Mouse (Mus musculus): ENCODE measurements around the gene Shisal2b. TPM values are rescaled to one million over a fixed set of nuclear protein-coding genes. Genes with fewer than 3 reads are reported as not detected.
"Not testable (repeated sequence)": the region's sequence is repeated elsewhere in the genome, so short reads cannot be mapped to it uniquely, and the experiment has no call there.

The Shisal2b gene
- total RNA-seq (2015; ENCODE audit: low replicate concordance), result not detected in 2 replicates
- total RNA-seq (2017; ENCODE audit: low replicate concordance), result not detected in 2 replicates

DNA sequence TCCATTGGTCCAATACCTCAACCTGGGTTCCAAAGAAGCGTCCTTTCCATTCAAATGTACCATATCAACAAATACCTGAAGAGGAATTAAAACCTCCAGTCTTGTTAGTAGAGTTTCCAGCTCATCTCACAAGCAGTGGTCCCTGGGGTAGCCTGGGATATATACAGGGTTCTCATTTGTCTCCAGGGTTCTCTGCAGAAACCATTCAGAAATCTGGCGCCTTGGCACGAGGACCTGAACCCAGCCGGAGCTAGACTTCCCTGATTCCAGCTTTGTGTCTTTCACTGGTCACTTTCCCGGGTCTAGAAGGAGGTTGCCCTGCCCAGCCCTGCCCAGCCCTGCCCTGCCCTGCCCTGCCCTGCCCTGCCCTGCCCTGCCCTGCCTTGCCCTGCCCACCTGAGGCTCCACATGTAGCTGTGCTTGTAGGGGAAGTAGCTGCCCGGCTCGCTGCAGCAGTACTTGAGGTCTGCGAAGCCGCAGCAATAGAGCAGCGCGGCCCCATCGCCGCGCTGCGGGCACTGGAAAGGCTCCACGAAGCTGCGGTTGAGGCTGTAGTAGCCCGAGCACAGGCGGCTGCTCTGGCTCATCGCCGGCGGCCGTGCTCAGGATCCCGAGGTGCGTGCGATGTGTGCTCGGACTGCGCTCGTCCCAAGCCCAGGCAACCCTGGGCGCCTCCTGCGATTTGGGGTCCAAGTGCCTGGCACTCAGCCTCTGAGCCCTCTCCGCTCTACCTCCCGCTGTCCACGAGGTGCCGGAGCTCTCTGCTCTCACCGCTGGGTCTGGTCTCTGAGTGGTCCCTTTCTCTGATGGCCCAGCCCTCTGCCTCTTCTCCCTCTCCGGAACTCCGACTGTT, at the start of gene Shisal2b:
Gene Shisal2b (minus strand): TSS at position 767 of the 853 bp plus-strand sequence.
- ATAC-seq (replicated peaks; ENCODE audit: low FRiP score, poor library complexity, severe bottlenecking), result no peak

DNA sequence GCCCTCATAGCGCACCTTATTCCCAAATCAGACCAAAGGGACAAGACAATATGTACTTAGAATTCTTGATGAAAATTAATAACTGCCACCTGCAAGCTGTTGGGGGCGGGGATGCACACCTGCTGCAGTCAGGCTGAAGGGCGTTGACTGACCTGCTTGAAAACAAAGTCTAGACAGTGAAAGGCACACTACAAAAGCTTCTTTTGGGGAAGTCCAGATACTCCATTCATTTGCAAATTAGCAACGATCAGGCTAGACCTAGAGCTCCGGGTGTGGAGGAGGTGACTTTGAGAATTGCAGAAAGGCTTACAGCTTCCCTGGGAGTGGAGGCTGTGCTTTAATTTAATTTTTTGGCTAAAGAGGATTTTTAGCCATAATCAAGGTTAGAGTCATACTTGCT, 47.9 kb upstream of the Shisal2b start:
- not testable (repeated sequence) for ATAC-seq (replicated peaks; ENCODE audit: low FRiP score, poor library complexity, severe bottlenecking)

DNA sequence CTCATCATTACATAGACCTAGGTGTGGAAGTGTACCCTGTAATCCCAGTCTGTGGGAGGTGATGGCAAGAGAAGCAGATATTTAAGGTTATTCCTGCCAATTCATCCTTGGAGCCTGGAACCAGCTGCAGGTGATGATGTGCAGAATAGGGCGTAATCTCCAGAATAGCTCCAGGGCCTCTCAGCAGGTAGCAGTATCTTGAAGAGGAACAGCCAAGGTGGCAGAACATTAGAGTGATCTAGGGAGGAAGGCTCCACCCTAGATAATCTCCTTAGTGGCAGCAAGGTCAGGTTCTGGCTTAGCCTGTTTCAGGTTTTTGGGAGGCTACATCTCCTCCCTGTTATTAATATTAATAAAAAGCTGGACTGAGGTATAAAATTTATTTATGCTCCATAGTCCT, 47.3 kb upstream of the Shisal2b start:
- not testable (repeated sequence) for ATAC-seq (replicated peaks; ENCODE audit: low FRiP score, poor library complexity, severe bottlenecking)

DNA sequence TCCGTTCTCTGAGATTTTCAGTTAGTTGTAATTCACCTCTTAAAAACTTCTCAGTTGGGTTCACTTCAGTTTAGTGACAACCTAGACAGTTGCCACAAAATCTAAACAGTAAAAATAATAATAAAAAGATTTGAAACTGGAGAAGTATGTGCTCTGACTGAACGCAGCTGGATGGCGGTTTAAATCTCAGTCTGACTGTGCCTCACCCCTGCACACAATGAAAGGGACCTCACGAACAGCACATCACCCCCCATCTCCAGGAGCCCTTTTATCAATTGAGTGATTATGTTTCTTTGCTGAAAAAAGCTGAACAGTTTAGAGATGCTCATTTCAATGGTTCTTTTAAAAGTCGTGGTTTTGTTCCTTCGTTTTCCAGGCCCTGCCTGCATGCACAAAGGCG, 45.0 kb upstream of the Shisal2b start:
- no peak for ATAC-seq (replicated peaks; ENCODE audit: low FRiP score, poor library complexity, severe bottlenecking)

DNA sequence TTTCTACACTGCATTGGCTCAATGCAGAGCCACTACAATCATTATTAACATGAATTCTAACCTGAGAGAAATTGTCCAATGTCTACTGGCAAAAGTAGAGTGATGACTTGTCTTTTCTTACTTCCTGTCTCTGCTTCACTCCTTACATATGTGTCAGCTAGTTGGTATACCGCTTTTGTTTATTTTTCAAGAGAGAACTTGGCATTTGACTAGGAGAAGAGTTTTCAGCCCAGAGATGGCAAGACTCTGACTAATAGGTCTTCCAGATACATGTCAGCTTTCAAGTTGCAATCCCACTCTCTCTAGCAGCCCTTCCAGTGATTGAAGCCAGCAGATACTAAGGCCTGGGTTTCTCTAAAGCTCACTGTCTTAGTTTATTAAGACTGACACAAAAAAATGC, 31.1 kb upstream of the Shisal2b start:
- no peak for ATAC-seq (replicated peaks; ENCODE audit: low FRiP score, poor library complexity, severe bottlenecking)

DNA sequence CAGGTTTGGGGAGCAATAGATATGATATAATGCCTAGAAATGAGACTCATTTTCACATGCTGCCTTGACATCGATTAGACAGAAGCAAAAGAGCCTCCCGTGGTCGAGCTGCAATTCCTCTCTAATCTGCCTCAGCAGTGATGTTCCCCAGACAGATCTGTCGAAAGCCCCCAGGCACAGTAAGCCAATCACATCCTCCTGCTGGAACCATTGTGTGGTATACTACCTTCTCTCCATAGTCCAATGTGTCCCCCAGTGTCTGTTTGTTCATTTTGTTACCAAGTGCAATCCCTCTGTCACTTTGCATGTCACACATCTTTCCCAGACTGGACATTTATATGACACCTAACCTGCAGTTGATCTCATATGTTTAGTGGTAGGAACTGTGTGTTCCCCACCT, 28.6 kb upstream of the Shisal2b start:
- ATAC-seq (replicated peaks; ENCODE audit: low FRiP score, poor library complexity, severe bottlenecking), result no peak

DNA sequence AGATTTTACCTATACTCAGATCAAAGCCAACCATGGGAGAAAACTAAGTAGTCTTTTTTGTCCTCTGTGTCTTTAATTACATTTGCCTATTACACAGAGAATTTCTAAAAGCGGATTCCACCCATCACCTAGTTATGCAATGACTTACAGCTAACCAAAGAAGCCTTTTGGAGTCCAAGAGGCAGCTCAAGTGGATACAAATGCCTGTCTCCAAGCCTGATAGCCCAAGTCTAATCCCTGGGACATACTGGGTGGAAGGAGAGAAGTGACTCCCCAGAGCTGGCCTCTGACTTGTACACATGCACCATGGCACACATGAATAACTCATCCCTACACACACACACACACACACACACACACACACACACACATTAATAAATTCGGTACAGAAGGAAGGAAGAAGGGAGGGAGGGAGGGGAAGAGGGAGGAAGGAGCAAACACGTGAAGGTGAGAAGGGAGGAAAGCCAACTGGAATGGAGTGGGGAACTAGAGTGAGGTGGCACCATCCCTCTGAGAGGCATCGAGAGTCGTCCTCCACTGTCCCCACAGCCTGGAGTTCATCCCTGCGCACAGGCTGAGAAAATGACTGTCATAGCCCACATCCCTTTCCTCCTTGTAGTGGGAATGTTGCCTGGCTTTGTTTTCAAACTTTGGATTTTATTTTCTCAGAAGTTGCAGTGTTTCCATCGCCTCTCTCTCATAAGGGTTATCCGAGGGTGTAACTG, 22.8 kb upstream of the Shisal2b start:
- ATAC-seq (replicated peaks; ENCODE audit: low FRiP score, poor library complexity, severe bottlenecking), result no peak

DNA sequence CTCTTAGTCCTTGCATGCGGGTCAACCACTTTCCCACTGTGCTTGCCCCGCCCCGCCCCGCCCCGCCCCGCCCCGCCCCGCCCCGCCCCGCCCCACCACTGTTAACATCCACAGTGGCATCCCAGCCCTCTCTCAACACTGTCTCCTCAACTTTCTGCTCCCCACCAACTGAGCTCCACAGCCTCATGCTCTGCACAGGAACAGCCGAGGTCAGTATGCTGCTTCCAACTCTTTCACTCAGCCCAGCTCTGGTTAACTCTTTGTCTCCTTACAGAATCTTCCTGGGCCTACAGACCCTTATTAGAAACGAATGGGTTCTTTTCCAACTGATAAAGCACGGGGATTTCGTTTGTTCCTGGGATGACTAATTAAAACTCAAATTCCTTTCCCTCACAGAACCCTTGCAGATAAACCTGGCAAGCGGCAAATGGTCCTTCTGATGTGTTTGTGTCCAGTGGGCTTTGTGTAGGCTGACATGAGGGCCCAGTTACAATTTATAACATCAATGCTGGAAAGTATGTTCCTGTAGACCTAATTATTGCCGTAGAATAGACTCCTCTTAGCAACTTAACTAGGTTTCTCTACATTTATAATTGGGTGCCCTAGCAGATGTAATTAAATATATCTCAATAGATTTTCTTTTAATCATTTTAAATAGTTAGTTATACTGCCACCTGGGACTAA, 20.0 kb upstream of the Shisal2b start:
- no peak for ATAC-seq (replicated peaks; ENCODE audit: low FRiP score, poor library complexity, severe bottlenecking)

DNA sequence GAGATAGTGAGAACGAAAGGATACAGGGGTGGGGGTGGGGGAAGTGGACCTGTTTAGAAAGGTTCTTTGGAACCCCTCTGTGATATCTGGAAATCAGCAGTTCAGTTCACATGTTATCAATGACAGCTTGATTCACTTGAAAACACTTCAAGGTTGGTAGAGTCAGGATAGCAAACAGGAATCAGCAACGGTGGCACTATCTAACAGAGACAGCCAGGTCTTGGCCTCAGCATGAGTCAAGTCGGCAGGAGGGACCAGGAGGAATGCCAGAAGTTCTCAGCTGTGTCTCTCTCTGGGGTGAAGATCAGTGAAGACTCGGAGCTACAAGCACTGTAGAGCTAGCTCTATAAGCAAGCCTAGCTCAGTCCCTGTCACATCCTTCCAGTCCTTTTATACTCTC, 14.8 kb upstream of the Shisal2b start:
- ATAC-seq (replicated peaks; ENCODE audit: low FRiP score, poor library complexity, severe bottlenecking), result no peak

DNA sequence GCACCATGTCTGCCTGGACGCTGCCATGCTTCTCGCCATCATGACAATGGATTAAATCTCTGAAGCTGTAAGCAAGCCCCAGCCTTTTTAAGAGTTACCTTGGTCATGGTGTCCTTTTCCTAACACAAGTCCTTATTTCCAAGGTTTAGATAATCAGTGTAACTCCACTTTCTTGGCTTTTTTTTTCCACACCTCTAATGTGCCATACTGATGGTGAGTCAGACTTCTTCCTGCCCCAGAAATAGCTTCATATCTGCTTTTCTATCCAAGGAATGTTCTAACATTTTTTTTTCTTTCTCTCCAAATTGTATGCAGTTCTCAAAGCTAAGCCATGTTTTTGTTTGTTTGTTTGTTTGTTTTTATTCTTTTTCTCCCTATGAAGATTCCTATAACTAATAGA, 6.2 kb upstream of the Shisal2b start:
- ATAC-seq (replicated peaks; ENCODE audit: low FRiP score, poor library complexity, severe bottlenecking), result no peak

DNA sequence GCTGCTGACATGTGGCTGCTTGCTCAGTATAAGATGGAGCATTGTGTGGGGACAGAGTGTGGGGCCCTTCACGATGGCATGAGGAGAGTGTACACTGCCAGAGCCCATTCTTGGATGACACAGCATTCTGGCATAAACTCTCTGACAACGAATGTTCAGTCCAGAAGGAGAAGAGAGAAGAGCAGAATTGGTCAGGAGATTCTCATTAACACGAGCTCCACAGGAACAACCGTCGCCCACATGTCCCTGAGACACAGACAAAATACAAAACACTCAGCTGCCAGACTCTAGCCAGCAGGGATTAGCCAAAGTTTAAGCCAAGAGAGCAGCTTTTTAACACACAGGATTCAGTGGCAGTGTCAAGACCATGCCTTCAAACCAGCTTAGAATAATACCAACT, 3.0 kb upstream of the Shisal2b start:
- ATAC-seq (replicated peaks; ENCODE audit: low FRiP score, poor library complexity, severe bottlenecking), result no peak

DNA sequence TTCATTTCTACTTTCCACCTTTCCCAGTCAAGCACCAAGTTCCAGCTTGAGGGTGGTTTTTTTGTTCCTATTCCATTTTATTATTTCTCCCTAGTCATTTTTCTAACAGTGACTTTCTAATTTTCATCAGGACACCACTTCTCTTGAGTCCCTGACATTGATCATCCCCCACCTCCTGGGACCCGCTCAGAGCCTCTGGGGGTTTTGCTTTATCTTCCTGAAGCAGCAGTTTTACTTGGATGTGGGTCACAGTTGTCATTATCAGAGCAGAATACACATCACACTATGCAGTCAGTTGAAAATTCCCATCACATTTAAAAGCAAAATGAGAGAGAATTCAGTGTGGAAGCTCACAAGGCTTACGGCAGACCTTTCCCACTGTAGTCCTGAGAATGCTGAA, 10.0 kb downstream of the Shisal2b start:
- ATAC-seq (replicated peaks; ENCODE audit: low FRiP score, poor library complexity, severe bottlenecking), result no peak

DNA sequence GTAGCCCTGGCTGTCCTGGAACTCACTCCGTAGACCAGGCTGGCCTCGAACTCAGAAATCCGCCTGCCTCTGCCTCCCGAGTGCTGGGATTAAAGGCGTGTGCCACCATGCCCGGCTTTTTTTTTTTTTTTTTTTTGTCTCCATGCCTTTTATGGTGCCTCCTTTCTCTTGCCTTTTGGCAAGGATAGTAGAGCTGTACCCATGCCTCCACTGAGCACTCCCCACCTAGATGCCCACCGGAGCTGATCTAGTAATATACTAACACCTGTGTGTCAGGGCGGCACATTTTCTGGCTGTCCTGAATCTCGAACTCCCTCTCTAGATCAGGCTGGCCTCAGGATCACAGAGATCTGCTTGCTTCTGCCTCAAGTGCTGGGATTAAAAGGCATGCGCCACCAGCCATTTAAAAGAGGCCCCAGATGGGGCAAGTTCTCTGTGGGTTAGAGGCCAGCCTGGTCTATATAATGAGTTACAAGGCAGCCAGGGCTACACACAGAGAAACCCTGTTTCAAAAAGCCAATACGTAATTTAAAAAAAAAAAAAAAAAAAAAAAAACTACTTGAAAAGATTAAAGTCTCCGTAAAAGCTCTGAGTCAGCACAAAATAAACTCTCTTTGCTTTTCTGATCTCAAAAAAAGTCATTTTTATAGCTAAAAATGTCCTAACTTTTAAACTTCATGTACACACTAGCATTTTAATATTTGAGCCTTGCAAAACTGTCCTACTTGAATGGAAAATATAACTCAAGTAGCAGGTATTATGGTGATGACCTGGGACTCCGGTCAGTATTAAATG, 20.2 kb downstream of the Shisal2b start:
- ATAC-seq (replicated peaks; ENCODE audit: low FRiP score, poor library complexity, severe bottlenecking), result no peak

DNA sequence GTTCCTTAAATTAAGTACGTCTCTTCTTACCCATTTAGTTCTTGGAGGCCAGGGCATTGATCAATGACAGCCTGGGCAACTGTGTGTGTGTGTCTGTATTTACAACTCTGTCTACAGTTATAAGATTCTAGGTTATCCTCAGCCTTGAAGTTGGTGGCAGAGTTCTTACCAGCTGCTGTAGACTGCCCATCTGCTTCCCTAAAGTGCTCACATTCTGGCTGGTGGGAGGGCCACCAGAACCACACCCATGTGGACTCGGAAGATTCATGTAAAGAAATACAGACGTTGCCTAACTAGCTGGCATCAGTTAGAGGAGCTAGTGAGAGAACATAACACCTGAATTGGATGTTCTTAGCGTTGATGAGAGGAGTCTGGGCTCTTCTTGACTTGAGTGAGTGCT, 21.8 kb downstream of the Shisal2b start:
- ATAC-seq (replicated peaks; ENCODE audit: low FRiP score, poor library complexity, severe bottlenecking), result no peak

DNA sequence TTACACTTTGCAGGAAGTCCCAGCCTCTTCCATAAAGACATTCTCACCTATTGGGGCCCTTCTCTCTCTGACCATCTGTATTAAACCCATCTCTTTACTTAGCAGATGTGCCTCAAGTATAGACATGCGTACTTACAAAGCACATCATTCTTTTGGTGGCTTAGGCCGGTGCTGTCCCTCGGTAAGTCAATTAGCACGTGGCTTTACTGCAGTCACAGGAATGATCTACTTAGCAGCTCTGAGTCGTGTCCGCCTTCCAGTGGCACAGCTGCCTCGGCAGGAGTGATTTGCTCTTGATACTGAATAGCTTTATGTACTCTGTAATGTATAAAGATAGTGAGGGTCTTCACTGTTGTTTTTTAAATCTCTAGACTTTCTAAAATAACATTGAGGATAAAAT, 26.1 kb downstream of the Shisal2b start:
- no peak for ATAC-seq (replicated peaks; ENCODE audit: low FRiP score, poor library complexity, severe bottlenecking)

DNA sequence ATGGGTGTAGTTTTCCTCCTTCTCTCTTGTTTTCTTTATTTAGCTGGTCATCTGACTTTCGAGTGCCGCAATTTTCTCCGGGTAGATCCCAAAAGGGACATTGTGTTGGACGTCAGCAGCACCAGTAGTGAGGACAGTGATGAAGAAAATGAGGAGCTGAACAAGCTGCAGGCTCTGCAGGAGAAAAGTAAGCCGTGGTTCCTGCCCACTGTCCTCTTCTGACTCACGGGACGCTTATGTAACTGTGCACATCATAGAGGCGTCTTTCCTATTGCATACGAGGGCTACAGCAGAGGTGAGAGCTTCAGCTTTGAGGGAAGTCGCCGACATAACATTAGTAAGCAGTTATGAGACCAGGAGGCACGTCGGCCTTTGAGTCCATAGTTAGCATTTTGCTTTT, 30.9 kb downstream of the Shisal2b start:
- ATAC-seq (replicated peaks; ENCODE audit: low FRiP score, poor library complexity, severe bottlenecking), result no peak

DNA sequence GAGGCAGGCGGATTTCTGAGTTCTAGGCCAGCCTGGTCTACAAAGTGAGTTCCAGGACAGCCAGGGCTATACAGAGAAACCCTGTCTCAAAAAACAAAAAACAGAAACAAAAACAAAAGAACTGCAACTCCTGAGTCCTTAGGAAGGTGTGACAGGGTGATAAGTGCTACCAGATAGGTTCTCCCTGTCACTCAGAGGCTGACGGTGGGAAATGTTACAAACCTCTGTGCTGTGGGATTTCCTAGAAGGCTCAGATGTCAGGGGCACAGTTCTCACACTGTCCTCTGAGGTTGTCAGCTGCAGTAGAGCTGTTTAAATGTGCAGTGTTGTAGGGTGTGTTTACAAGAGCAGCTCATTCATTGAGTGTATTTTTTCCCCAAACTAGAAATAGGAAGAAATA, 38.2 kb downstream of the Shisal2b start:
- ATAC-seq (replicated peaks; ENCODE audit: low FRiP score, poor library complexity, severe bottlenecking), result no peak

DNA sequence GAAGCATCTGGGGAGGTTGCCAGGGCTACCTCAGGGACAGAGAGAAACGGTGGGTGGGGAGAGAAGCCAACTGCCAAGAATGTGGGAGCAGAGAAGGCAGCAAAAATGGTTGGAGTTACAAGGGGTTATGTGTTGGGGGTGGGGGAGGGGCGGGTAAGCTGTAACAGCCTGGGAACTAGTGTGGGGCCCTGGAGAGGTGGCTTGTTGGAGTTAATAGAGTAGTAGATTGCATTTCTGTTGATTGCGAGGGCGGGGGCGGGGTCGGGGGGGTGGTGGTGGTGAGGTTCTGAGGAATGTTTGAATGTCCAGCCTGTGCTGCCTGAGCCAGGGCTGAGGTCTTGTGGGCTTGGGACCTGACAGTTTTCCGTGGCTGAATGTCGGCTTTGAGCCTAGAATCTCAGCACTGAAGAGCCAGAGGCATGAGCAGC, 41.3 kb downstream of the Shisal2b start:
- ATAC-seq (replicated peaks; ENCODE audit: low FRiP score, poor library complexity, severe bottlenecking), result no peak

DNA sequence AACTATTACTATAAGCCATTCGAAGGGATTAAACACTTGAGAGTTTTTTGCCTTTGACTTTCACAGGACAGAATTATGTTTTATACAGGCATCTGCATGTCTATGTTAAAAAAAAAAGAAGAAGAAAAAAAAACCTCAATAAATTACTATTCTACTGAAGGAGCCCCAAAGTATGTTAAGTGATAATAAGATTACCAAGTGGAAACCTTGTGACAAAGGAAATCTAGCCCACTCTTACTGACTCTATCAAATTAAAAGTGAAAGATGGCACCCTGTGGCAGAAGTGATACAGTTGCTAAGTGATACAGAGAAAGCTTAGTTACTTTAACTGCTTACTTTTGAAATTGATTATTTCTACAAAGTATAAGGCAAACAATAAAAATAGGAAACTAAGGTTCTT, 41.8 kb downstream of the Shisal2b start:
- no peak for ATAC-seq (replicated peaks; ENCODE audit: low FRiP score, poor library complexity, severe bottlenecking)

DNA sequence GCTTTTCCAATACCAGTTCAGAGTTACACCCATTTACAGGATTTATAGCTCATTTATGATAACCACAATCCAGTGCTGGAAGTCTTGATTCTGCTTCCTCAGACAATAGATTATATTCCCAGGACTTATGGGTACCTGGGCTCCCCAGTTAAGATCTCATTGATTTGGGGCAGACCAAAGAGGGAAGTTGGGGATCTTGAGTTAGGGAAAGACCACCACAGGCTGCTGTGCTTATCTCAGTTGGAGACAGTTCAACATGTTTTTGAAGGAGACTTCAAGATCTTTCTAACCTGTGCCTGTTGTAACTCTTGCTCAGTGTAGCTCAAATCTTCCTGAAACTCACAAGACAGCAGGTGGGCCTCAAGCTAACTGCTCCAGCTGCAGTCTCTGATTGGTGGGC, 42.5 kb downstream of the Shisal2b start:
- no peak for ATAC-seq (replicated peaks; ENCODE audit: low FRiP score, poor library complexity, severe bottlenecking)
